Mouse (Mus musculus): Measurements from ENCODE around the gene Gm49387.

Gm49387 gene

GRCm38 (mm10) chr14:31576846-31577697 lies 63.6 kb downstream of the Gm49387 start:
- DNase-seq (ENCODE audit: low read depth, low spot score), result no peak

GRCm38 (mm10) chr14:31575866-31576265 lies 64.8 kb downstream of the Gm49387 start:
- DNase-seq (ENCODE audit: low read depth, low spot score), result no peak

GRCm38 (mm10) chr14:31574903-31575665 lies 65.6 kb downstream of the Gm49387 start:
- no peak for DNase-seq (ENCODE audit: low read depth, low spot score)

- no peak for DNase-seq (ENCODE audit: low read depth, low spot score)
Observed at GRCm38 (mm10) chr14:31572561-31573175, 68.0 kb downstream of the Gm49387 start.

GRCm38 (mm10) chr14:31571419-31571818 lies 69.3 kb downstream of the Gm49387 start:
- no peak for DNase-seq (ENCODE audit: low read depth, low spot score)

DNA sequence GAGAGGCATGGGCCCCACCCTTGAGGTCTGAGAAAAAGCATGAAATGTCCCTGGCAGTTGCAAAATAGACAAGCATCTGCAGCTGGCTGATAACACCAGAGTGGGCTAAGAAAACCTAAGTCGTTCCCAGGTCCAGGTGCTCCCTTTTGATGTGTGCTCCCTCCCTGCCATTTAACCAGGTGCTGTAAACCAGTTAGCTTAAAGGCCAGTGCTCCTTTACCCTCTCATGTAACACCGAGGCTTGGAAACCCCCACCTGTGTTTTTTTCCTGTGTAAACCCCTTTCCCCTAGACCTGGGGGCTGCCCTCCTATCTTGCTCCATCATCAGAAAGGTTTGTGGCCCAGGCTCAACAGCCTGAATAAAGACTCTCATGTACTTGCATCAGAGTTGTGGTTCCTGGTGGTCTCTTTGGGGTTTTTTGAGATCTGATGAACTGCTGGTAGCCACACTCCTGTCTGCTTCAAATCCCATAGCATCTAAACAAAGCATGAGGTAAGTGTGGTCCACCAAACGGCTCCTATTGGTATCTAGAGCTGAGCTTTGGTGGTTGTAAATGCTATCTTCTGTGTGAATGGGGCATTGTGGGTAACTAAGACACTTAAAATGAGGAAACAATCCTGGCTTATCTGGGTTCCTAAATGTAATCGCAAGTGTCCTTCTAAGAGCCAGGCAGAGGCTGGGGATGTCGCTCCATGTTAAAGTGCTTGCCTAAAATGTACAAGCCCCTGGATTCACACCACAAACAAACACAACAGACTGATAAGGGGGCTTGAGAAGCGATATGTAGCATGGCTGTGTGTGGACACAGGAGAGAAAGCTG lies 70.3 kb downstream of the Gm49387 start:
- DNase-seq (ENCODE audit: low read depth, low spot score), result no peak

DNA sequence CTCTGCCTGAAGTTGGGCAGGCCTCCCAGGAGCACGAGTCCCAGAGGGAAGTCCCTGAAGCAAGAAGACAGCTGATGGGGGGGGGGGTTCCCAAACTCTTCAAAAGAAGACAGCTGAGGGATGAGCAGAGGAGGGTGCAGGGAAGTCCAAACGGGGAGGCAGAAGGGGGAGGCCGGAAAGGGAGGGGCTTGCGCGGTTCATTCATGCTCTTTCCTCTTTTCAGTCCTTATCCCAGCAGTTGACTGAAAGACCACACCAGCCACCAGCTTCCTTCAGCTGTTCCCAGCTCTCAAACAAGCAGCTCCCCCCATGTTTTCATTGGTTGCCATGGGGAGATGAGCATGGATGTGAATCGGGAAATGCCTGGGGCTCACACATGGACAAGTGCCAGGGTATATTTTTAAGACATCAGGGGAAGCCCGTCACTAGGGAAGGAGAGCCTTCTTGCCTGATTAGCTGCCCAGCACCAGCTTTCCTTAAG lies 71.5 kb downstream of the Gm49387 start:
- no peak for DNase-seq (ENCODE audit: low read depth, low spot score)

DNA sequence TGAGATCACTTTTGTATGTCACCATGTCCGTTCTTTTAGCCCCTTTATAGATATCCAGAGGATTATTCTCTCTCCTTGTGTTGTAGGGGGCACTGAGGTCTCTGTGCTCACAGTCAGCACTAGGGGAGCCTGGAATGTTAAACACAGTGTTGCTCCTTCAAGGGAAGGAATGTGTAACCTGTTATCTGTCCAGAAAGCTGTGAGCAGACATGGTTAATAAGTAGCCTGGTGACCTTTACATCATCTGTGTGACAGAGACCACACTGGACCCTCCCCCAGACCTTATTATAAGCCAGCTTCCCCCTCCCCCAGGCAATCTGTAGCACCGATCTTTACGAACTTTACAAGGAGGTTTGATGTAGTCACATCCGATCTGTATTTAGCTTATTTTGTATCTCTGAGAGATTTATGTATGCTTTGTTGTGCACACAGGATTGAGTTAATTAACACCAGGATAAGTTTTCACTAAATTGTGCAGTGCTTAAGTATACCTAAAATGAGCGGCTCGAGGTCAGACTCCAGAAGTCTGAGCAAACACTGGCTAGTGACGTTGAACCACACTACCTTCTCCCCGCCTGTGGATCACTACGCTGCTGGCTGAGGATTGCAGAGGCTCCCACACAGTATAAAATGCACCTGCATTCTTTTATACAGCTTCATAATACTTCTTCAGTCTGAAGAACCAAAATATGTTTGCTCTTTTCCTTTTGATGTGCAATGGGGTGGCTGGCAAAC lies 75.0 kb downstream of the Gm49387 start:
- DNase-seq (ENCODE audit: low read depth, low spot score), result peak; percentile 42

DNA sequence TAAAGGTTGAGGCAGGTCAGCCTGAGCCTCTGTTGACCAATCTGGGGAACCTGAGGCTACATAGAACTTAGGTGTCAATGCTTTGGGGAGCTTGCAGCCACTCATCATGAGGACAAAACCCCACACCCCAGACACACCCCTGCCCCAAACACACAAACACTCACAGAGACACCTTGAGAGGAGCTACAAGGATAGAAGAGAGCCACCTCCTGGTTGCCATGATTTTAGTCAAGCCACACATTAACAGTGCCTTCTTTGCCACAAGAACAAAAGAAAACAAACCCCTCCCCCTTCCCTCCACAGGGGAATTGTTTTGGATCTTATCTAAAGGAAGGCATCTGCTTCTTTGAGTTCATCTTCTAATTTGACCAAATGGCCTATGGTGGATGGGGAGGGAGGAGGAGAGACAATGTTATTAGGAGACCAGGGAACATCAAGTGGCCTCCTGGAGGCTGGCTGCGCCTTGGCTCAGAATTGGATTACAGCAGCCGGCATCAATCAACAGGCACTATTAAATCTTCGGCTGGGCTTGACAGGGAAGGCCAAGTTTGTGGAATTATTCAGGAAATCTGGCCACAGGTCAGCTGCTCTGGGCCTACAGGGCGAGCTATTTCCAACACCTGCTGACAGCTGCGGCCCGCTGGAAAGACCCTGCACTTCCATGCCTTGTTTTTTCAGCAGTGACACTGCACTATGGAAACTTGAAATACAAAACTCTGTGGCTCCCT lies 76.1 kb downstream of the Gm49387 start:
- DNase-seq (ENCODE audit: low read depth, low spot score), result peak; percentile 79

- no peak for DNase-seq (ENCODE audit: low read depth, low spot score)
Observed at GRCm38 (mm10) chr14:31560886-31561285, 79.8 kb downstream of the Gm49387 start.

- no peak for DNase-seq (ENCODE audit: low read depth, low spot score)
Observed at GRCm38 (mm10) chr14:31559216-31559615, 81.5 kb downstream of the Gm49387 start.

DNA sequence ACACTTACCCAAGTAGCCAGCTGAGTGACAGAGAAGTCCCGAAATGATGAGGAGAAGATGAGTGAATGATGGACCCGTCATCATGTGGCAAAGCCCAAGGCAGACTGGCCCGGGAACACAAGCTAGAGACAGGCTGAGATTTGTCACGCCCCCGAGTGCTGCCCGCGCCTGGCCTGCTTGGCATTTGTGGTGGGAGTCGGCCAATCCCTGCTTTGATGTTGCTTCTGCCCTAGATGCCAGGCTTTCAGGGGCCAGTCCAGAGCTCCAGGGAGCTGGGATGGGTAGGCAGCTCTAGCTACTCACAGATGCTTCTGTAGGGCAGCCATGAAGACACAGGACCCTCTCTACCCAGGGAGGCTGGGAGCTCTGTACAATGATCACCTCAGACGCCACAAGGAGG lies 82.9 kb downstream of the Gm49387 start:
- no peak for DNase-seq (ENCODE audit: low read depth, low spot score)

DNA sequence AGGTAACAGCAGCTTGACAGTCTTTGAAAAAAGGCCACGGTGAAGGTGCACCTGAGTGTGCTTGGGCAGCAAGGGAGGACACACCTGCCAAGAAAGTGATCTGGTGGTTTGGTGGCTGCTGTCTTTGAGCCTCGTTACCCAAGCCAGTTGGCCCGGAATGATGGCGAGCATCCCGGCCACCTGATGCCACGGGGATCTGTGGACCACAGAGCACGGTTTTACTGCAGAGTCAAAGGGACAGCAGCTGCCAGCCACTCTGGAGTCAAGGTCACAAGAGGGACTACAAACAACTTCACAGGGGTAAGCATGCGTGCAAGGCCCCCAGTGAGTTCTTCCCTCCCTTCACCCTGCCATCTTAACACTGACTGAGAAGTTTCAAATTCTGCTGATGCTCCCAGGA lies 83.4 kb downstream of the Gm49387 start:
- DNase-seq (ENCODE audit: low read depth, low spot score), result no peak

DNA sequence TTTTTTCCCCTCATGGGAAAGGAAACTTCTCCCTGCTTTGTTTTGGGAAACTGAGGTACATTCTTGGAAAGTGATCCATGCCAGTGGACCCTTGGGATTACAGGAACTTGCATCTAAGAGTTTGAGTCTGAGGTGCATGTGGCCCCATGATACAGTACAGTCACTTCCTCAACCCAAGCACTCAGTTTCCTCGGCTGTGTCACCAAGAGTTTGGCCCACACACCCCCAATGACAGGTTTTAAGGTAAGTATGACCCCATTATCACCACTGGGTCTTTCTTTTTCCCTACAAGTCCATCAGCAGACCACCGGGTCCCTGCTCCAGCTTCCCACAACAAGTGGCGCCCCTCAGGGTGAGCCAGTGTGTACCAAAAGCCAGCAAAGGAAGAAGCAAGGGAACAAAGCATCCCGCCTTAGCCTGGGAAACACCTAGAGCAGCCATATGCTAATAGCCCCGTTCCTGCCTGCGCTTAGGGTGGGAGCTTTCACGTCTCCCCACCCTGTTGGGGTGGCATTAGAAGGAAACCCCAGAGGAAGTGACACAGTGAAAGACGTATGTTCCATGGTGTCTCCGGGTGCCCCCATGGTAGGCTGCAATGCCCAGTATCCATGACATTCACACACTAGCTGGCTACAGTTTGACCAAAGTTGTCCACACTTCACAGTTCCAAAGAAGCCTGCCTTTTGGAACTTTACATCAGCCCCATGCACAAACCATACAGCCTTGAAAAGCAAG lies 84.0 kb downstream of the Gm49387 start:
- no peak for DNase-seq (ENCODE audit: low read depth, low spot score)

- no peak for DNase-seq (ENCODE audit: low read depth, low spot score)
Observed at GRCm38 (mm10) chr14:31555963-31556434, 84.7 kb downstream of the Gm49387 start.

DNA sequence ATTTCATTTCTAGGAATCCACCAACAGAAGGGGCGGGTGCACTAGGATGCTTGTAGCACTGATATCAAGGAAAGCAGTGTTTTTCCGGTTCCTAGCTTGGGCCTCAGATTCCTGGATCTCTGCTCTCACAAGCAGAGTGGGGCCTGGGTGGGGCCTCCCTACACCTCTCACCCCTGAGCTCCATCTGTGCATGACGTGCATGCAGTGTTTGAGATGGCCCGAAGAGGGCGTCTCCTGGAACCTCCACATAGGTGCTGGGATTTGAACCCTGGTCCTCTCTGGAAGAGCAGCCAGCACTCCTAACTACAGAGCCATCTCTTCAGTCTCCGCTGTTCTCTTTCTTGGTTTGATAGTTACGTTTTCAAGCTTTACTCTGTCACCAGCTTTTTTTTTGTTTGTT lies 85.7 kb downstream of the Gm49387 start:
- DNase-seq (ENCODE audit: low read depth, low spot score), result no peak

- no peak for DNase-seq (ENCODE audit: low read depth, low spot score)
Observed at GRCm38 (mm10) chr14:31543885-31544442, 96.7 kb downstream of the Gm49387 start.

DNA sequence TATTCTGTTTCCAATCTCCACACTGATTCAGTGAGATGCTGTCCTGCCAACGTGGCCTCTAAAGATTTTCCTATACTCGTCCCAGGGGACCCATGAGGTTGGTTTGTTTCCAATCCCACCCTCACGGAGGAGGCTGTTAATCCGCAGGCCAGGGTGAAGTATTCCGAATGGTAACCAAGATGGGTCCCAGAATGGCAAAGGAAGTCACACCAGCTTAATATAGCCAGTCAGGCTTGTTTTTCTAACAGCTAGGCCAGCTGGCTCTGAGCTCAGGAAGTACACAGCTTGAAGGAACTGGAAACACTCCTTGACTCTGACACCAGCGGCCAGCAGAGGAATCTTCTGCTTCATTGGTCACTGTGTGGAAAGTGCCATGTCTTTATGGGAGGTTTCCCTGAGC lies 103.4 kb downstream of the Gm49387 start:
- DNase-seq (ENCODE audit: low read depth, low spot score), result no peak

DNA sequence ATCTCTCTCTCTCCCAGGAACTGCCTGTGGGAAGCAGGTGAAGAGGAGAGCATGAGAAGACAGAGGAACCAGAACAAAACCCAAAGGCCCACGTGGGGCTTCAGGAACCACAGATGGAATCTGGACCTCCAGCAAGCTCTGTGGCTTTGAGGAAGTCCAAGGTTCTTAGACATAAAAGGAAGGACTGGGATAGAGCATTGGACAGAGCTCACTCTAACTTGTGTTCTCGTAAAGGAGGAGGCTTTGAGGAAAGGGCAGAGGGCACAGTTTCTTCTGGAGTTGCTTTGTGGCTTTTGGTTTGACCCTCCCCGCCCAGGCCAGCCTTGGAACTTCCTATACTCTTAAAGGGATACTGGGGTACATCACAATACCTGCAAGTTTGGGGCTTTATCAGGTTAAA lies 108.0 kb downstream of the Gm49387 start:
- DNase-seq (ENCODE audit: low read depth, low spot score), result no peak
